Mouse (Mus musculus): ENCODE data around the gene Gjb4. TPM values are rescaled to one million over a fixed set of nuclear protein-coding genes. Genes with fewer than 3 reads are reported as not detected.

Gjb4 gene
- not detected for total RNA-seq (2023)

GRCm38 (mm10) chr4:127353951-127354438 lies at the start of gene Gjb4:
TSS of gene Gjb4 (minus strand) at chr4:127354081.

GRCm38 (mm10) chr4:127358018-127358417 lies 4.1 kb upstream of the Gjb4 start, which contains the start of gene Gjb5:
TSS of gene Gjb5 (minus strand) at chr4:127358181.

GRCm38 (mm10) chr4:127330181-127331100 lies 23.4 kb downstream of the Gjb4 start, which contains the start of gene Gjb3:
TSS of gene Gjb3 (minus strand) at chr4:127330844.

GRCm38 (mm10) chr4:127313861-127314260 lies 40.0 kb downstream of the Gjb4 start, which contains the start of gene Gja4:
TSS of gene Gja4 (minus strand) at chr4:127314039.

Other genes starting within 250 kb of the Gjb4 start
- gene Tmem35b, start 230.4 kb downstream of the Gjb4 start, total RNA-seq (2023), result 1 to 10 TPM; 7.6 to 9.8 TPM
- not detected for gene Dlgap3, start 184.9 kb downstream of the Gjb4 start, total RNA-seq (2023)
- 10 to 100 TPM; 24.9 to 29.7 TPM for gene Smim12, start 110.3 kb downstream of the Gjb4 start, total RNA-seq (2023)
- not detected for gene Gja4, start 40.0 kb downstream of the Gjb4 start, total RNA-seq (2023)
- gene Gjb3, start 23.2 kb downstream of the Gjb4 start, total RNA-seq (2023), result not detected
- not detected for gene Gjb5, start 4.1 kb upstream of the Gjb4 start, total RNA-seq (2023)

All from monocyte, adult 59 days (primary cell).